Mouse (Mus musculus) stomach, postnatal 0 days (tissue): Measurements from ENCODE around the gene Gm11060.

ENCODE experiments used
- CTCF ChIP-seq: IDR thresholded peaks from 2 replicates; pipeline ENCODE4 v1.5.1; 2016; ENCODE audit warnings: antibody characterized with exemption, low read depth, mild to moderate bottlenecking, moderate library complexity
- EP300 ChIP-seq: optimal IDR thresholded peaks from 2 replicates; pipeline ENCODE3; 2016; ENCODE audit warnings: antibody characterized with exemption

- no peak for TF ChIP-seq EP300
- no peak for TF ChIP-seq CTCF
Observed at GRCm38 (mm10) chr2:105077151-105077550, 14.7 kb upstream of the Gm11060 start.
